Mouse (Mus musculus): ENCODE measurements around the gene Mrgpre.

The Mrgpre gene

GRCm38 (mm10) chr7:143756125-143757026 lies 27.9 kb downstream of the Mrgpre start, which contains the start of gene Osbpl5:
Gene Osbpl5 (minus strand): TSS chr7:143756985.
- no peak for TF ChIP-seq GATA4 (IDR thresholded peaks at IDR 0.05; ENCODE audit: insufficient replicate concordance, low read length)

GRCm38 (mm10) chr7:143755357-143756124 lies 28.8 kb downstream of the Mrgpre start:
- no peak for TF ChIP-seq GATA4 (IDR thresholded peaks at IDR 0.05; ENCODE audit: insufficient replicate concordance, low read length)

GRCm38 (mm10) chr7:143753990-143754715 lies 30.1 kb downstream of the Mrgpre start:
- no peak for TF ChIP-seq GATA4 (IDR thresholded peaks at IDR 0.05; ENCODE audit: insufficient replicate concordance, low read length)

- no peak for TF ChIP-seq GATA4 (IDR thresholded peaks at IDR 0.05; ENCODE audit: insufficient replicate concordance, low read length)
Measured at GRCm38 (mm10) chr7:143752606-143753005, 31.7 kb downstream of the Mrgpre start.

GRCm38 (mm10) chr7:143752056-143752455 lies 32.2 kb downstream of the Mrgpre start:
- TF ChIP-seq GATA4 (IDR thresholded peaks at IDR 0.05; ENCODE audit: insufficient replicate concordance, low read length) = peak; percentile 69; the same call in 1 of the 2 replicates

- no peak; the same call in 1 of the 2 replicates for TF ChIP-seq GATA4 (IDR thresholded peaks at IDR 0.05; ENCODE audit: insufficient replicate concordance, low read length)
Measured at GRCm38 (mm10) chr7:143751380-143751779, 32.9 kb downstream of the Mrgpre start.

- TF ChIP-seq GATA4 (IDR thresholded peaks at IDR 0.05; ENCODE audit: insufficient replicate concordance, low read length) = no peak
Measured at GRCm38 (mm10) chr7:143749045-143749444, 35.3 kb downstream of the Mrgpre start.

- no peak for TF ChIP-seq GATA4 (IDR thresholded peaks at IDR 0.05; ENCODE audit: insufficient replicate concordance, low read length)
Measured at GRCm38 (mm10) chr7:143748041-143748868, 36.0 kb downstream of the Mrgpre start.

- TF ChIP-seq GATA4 (IDR thresholded peaks at IDR 0.05; ENCODE audit: insufficient replicate concordance, low read length) = no peak
Measured at GRCm38 (mm10) chr7:143740653-143741052, 43.6 kb downstream of the Mrgpre start.

GRCm38 (mm10) chr7:143739511-143740461 lies 44.5 kb downstream of the Mrgpre start:
- peak; percentile 47; the same call in 1 of the 2 replicates for TF ChIP-seq GATA4 (IDR thresholded peaks at IDR 0.05; ENCODE audit: insufficient replicate concordance, low read length)

- TF ChIP-seq GATA4 (IDR thresholded peaks at IDR 0.05; ENCODE audit: insufficient replicate concordance, low read length) = no peak
Measured at GRCm38 (mm10) chr7:143738601-143739006, 45.7 kb downstream of the Mrgpre start.

GRCm38 (mm10) chr7:143738194-143738593 lies 46.1 kb downstream of the Mrgpre start:
- TF ChIP-seq GATA4 (IDR thresholded peaks at IDR 0.05; ENCODE audit: insufficient replicate concordance, low read length) = no peak

- no peak for TF ChIP-seq GATA4 (IDR thresholded peaks at IDR 0.05; ENCODE audit: insufficient replicate concordance, low read length)
Measured at GRCm38 (mm10) chr7:143733746-143734145, 50.6 kb downstream of the Mrgpre start.
